Mouse (Mus musculus) heart, postnatal 0 days (tissue): Measurements from ENCODE around the gene 4921507P07Rik.

Experiments
- CTCF ChIP-seq: IDR thresholded peaks from 2 replicates; pipeline ENCODE4 v1.5.1; 2016; ENCODE audit warnings: antibody characterized with exemption, control low read depth, low read depth
- EP300 ChIP-seq: IDR thresholded peaks from 2 replicates; pipeline ENCODE4 v1.6.1; 2016; ENCODE audit warnings: antibody characterized with exemption, low read depth

- TF ChIP-seq EP300, result no peak
- TF ChIP-seq CTCF, result peak; percentile 83
Measured at GRCm38 (mm10) chr6:50588251-50588650, 8.2 kb downstream of the 4921507P07Rik start.
